Mouse (Mus musculus): ENCODE results near the gene Zfp282. TPM values are rescaled to one million over a fixed set of nuclear protein-coding genes. Genes with fewer than 3 reads are reported as not detected.

Zfp282 gene
- polyA plus RNA-seq (2015; fragmentation: Nextera tagmentation; extraction: Ambion mirVana) = 9.0 and 9.6 TPM in 2 replicates

DNA sequence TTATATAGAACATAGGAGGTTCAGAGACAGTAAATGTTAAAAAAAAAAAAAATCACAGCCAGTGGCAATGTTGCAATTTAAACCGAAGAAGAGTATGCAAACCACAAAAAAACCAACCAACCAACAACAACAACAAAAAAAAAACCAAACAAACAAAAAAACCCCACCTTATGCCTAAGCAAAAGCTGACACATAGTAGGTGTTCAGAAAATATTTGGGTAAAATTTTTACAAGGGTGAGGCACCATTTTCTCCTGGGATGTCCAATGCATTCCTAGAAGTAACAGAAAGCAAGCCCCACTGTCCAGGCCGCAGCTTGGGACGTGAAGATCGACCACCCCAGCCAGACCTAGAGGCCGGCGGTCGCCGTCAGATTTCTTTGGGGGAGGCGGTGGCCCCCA lies at the start of gene Zfp282:
Zfp282 (plus strand) TSS at position 147 of the 400 bp plus-strand sequence.
- peak within 1 kb of the TSS; percentile 95 for H3K27ac ChIP-seq (ENCODE audit: low read length)
- no peak for DNase-seq (ENCODE audit: low spot score)
- no peaks in the 10 kb centered on the region for H3K9me3 ChIP-seq (ENCODE audit: low read length)
- TF ChIP-seq EP300 (IDR thresholded peaks at IDR 0.05) (no peak; the same call in 1 of the 2 replicates), CTCF (IDR thresholded peaks at IDR 0.05) (no peak)
- WGBS = 4% methylated on average over 9 of the region's 9 CpGs
- H3K4me1 ChIP-seq (ENCODE audit: insufficient read depth, low read depth, low read length) = peaks cover 14% of the 10 kb centered on the region; the same call in 1 of the 2 replicates
- peak within 1 kb of the TSS; percentile 76 for H3K4me2 ChIP-seq (replicated peaks; ENCODE audit: low read depth, low read length)
- no peak for ATAC-seq
- peak within 1 kb of the TSS; percentile 95 for H3K9ac ChIP-seq (replicated peaks; ENCODE audit: low read depth)
- peaks cover 8% of the 10 kb centered on the region; the same call in 1 of the 2 replicates for H3K36me3 ChIP-seq (ENCODE audit: insufficient read depth, low read length)
- H3K4me3 ChIP-seq (ENCODE audit: low read depth, low read length) = peak within 1 kb of the TSS; percentile 92
- no peaks in the 10 kb centered on the region for H3K27me3 ChIP-seq (replicated peaks; ENCODE audit: insufficient read depth, low read length)

DNA sequence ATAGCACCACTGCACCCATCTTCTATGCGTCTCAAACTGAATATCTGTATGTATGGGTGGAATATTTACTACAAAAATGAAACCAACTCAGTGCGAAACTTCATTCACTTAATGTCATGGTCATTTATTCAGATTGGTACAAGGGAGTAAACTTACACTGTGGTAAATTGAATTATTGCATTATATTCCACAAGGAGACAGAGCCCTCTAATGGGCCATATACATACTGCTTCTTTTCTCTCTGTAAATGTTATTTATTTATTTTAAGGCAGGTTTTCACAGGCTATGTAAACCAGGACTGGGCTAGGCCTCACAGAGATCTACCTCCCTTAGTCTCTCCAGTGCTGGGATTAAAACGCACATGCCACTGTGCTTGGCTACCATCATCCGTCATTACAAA lies 49.5 kb upstream of the Zfp282 start:
- H3K4me1 ChIP-seq (ENCODE audit: insufficient read depth, low read depth, low read length) = no peaks in the 10 kb centered on the region
- no peak for ATAC-seq
- TF ChIP-seq CTCF (IDR thresholded peaks at IDR 0.05) (no peak), EP300 (IDR thresholded peaks at IDR 0.05) (no peak)
- H3K9ac ChIP-seq (replicated peaks; ENCODE audit: low read depth) = no peak overlapping the region
- 89% methylated on average over 4 of the region's 4 CpGs for WGBS
- H3K4me3 ChIP-seq (ENCODE audit: low read depth, low read length) = no peak overlapping the region
- no peaks in the 10 kb centered on the region for H3K27me3 ChIP-seq (replicated peaks; ENCODE audit: insufficient read depth, low read length)
- DNase-seq (ENCODE audit: low spot score) = no peak
- H3K27ac ChIP-seq (ENCODE audit: low read length) = no peak overlapping the region
- no peaks in the 10 kb centered on the region for H3K36me3 ChIP-seq (ENCODE audit: insufficient read depth, low read length)
- no peaks in the 10 kb centered on the region for H3K9me3 ChIP-seq (ENCODE audit: low read length)
- no peak overlapping the region for H3K4me2 ChIP-seq (replicated peaks; ENCODE audit: low read depth, low read length)

DNA sequence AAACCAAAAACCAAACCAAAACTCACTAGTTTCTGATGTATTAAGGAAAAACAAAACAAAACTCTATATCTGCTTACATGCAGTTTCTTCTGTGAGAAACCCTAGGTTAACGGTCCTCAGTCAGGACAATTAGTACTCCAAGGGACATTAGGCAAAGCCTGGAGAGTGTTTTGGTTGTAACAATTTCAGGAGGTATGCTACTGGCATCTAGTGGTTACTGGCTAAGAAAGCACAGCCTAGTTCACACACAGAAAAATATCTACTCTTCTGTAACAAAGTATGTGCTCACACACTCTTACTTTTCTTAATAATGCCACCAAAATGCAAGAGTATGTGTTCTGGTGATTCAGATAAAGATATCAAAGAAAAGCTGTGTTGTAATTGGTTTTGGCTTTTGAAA lies 48.1 kb upstream of the Zfp282 start:
- Histone ChIP-seq H3K4me1 (ENCODE audit: insufficient read depth, low read depth, low read length) (no peaks in the 10 kb centered on the region), H3K27ac (ENCODE audit: low read length) (no peak overlapping the region), H3K27me3 (replicated peaks; ENCODE audit: insufficient read depth, low read length) (no peaks in the 10 kb centered on the region), H3K9me3 (ENCODE audit: low read length) (no peaks in the 10 kb centered on the region), H3K36me3 (ENCODE audit: insufficient read depth, low read length) (no peaks in the 10 kb centered on the region), H3K4me3 (ENCODE audit: low read depth, low read length) (no peak overlapping the region), H3K9ac (replicated peaks; ENCODE audit: low read depth) (no peak overlapping the region), H3K4me2 (replicated peaks; ENCODE audit: low read depth, low read length) (no peak overlapping the region)
- WGBS = 18% methylated on average over 1 of the region's 1 CpGs
- DNase-seq (ENCODE audit: low spot score) = peak; percentile 89
- peak; percentile 47 for ATAC-seq
- TF ChIP-seq CTCF (IDR thresholded peaks at IDR 0.05) (peak; percentile 80), EP300 (IDR thresholded peaks at IDR 0.05) (no peak)

DNA sequence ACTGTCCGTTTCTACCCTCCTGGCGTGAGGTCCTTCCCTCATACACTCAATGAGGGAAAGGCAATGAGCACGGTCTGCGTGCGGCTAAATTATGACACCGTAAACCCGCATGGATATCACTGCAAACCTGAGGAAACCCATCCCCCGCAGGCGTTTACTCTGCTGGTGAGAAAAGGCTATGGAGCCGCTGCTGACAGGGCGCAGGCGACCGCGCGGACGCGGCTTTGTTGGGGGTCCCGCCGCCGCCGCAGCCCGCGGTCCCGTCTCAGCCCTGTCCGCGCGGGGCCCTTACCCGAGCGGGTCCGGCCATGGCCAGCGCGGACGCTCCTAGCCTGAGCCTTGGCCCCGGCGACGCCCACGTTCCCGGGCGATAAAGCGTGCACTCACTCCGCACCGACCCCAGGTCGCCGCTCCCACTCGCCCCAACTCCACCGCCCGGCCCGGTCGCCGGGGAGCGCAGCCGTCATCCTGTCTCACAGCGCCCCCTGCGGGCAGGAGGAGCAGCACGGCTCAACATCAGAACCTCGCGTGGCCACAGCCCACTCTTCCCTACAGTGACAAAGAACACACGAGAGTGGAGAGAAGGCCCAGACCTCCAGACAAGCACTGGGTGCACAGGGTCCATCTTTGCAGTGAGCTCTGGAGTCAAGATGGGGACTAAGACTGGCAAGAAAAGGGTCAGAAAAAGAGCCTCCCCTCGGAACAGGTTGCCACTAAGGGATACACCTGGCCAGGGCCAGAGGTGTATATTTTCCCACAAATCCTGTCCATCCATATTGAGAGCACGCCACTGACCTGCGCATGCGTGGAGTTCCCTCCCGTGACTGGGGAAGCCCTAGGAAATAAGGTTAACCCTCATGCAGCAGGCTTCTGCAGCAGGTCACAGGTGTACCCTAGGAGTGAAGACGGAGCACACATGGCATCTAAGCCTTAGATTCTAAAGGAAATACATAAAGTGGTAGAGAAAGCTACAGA lies 46.6 kb upstream of the Zfp282 start, which contains the start of gene Zfp786:
Zfp786 (minus strand) TSS at position 764 of the 975 bp plus-strand sequence.
- peak within 1 kb of the TSS; percentile 70 for H3K4me2 ChIP-seq (replicated peaks; ENCODE audit: low read depth, low read length)
- ATAC-seq = peak; percentile 95

DNA sequence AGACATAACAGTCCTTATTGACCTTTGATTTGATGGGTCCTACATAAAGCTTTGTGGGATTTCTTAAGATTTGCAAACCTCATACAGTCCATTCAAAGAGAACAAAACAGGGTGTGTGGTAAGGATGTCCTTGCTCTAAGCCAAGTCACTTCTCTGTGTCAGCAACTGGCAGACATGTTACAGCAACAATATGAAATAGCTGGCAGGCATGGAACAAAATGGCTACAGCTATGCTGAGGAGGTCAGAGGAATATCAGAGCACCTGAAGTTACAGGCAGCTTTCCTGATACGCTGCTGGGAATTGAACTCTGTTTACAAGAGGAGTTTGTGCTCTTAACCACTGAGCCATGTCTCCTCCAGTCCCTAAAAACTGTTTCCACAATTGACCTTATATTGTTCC lies 44.8 kb upstream of the Zfp282 start:
- WGBS = 80% methylated on average over 1 of the region's 1 CpGs

More for the DNA sequence above, 46.6 kb upstream of the Zfp282 start, which contains the start of gene Zfp786:
- Histone ChIP-seq H3K27me3 (replicated peaks; ENCODE audit: insufficient read depth, low read length) (no peaks in the 10 kb centered on the region), H3K4me1 (ENCODE audit: insufficient read depth, low read depth, low read length) (no peaks in the 10 kb centered on the region), H3K9me3 (ENCODE audit: low read length) (no peaks in the 10 kb centered on the region), H3K9ac (replicated peaks; ENCODE audit: low read depth) (peak within 1 kb of the TSS; percentile 65), H3K27ac (ENCODE audit: low read length) (peak within 1 kb of the TSS; percentile 49; the same call in 1 of the 2 replicates), H3K36me3 (ENCODE audit: insufficient read depth, low read length) (no peaks in the 10 kb centered on the region), H3K4me3 (ENCODE audit: low read depth, low read length) (peak within 1 kb of the TSS; percentile 82)
- WGBS = 2% methylated on average over 50 of the region's 64 CpGs
- TF ChIP-seq EP300 (IDR thresholded peaks at IDR 0.05) = no peak
- TF ChIP-seq CTCF (IDR thresholded peaks at IDR 0.05) = peak; percentile 99
- DNase-seq (ENCODE audit: low spot score) = peak; percentile 93

DNA sequence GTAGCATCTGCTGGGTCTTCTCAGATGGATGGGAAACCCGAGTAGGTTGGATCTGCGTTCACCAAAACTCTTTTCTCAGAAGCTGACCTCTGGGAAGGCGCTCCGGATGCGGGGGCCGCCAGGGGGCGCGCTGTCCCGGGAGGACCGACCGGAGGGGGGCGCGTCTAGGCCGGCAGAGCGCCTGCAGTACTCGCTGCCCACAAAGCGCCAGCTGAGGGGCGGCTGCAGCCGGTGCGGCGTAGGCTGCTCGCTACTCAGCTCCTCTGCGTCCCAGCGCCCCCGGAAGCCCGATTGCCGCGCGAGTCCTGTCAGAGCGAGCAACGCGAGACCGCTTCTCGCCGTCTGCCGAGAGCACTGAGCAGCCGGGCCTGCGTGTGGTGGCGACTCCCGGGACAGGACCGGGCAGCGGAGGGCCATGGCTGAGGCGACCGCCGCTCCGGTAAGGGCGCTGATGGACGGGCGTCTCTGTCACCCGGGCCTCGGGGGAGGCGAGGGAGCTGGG lies 41.5 kb upstream of the Zfp282 start, which contains the start of gene Zfp398:
Zfp398 (plus strand) TSS at position 180 of the 502 bp plus-strand sequence.
- Histone ChIP-seq H3K9me3 (ENCODE audit: low read length) (no peaks in the 10 kb centered on the region), H3K4me3 (ENCODE audit: low read depth, low read length) (peak within 1 kb of the TSS; percentile 94)
- TF ChIP-seq CTCF (IDR thresholded peaks at IDR 0.05) (peak; percentile 99), EP300 (IDR thresholded peaks at IDR 0.05) (no peak)

More for the DNA sequence above, 44.8 kb upstream of the Zfp282 start:
- Histone ChIP-seq H3K9me3 (ENCODE audit: low read length) (no peaks in the 10 kb centered on the region), H3K4me3 (ENCODE audit: low read depth, low read length) (no peak overlapping the region), H3K4me1 (ENCODE audit: insufficient read depth, low read depth, low read length) (no peaks in the 10 kb centered on the region), H3K27ac (ENCODE audit: low read length) (no peak overlapping the region), H3K27me3 (replicated peaks; ENCODE audit: insufficient read depth, low read length) (no peaks in the 10 kb centered on the region), H3K36me3 (ENCODE audit: insufficient read depth, low read length) (no peaks in the 10 kb centered on the region), H3K9ac (replicated peaks; ENCODE audit: low read depth) (no peak overlapping the region), H3K4me2 (replicated peaks; ENCODE audit: low read depth, low read length) (no peak overlapping the region)
- DNase-seq (ENCODE audit: low spot score) (no peak), ATAC-seq (no peak)
- TF ChIP-seq CTCF (IDR thresholded peaks at IDR 0.05) (no peak), EP300 (IDR thresholded peaks at IDR 0.05) (no peak)

More for the DNA sequence above, 41.5 kb upstream of the Zfp282 start, which contains the start of gene Zfp398:
- Histone ChIP-seq H3K9ac (replicated peaks; ENCODE audit: low read depth) (peak within 1 kb of the TSS; percentile 89), H3K36me3 (ENCODE audit: insufficient read depth, low read length) (no peaks in the 10 kb centered on the region), H3K27me3 (replicated peaks; ENCODE audit: insufficient read depth, low read length) (no peaks in the 10 kb centered on the region), H3K4me1 (ENCODE audit: insufficient read depth, low read depth, low read length) (no peaks in the 10 kb centered on the region; the same call in 1 of the 2 replicates), H3K4me2 (replicated peaks; ENCODE audit: low read depth, low read length) (peak within 1 kb of the TSS; percentile 62), H3K27ac (ENCODE audit: low read length) (peak within 1 kb of the TSS; percentile 96)
- ATAC-seq (peak; percentile 96), DNase-seq (ENCODE audit: low spot score) (peak; percentile 97)
- under 1% methylated on average over 51 of the region's 52 CpGs for WGBS
